Mouse (Mus musculus) midbrain, embryonic 14.5 days (tissue): ENCODE results near the gene Crybb3. TPM values are rescaled to one million over a fixed set of nuclear protein-coding genes. Genes with fewer than 3 reads are reported as not detected.
"Not testable (repeated sequence)": the region's sequence is repeated elsewhere in the genome, so short reads cannot be mapped to it uniquely, and the experiment has no call there.

Experiments used
- ATAC-seq: fragments of 200-750 bp; cut with Nextera tagmentation; 2 replicates; pipeline ENCODE4 v1.8.0; 2017; ENCODE audit warnings: moderate number of reproducible peaks, moderate library complexity; ENCODE audit not compliant: low FRiP score, low TSS enrichment
- DNase-seq: peaks from one replicate; pipeline ENCODE4 v3.0.0-alpha.2; 2015
- H3K27ac ChIP-seq: fragments of 300-500 bp; sonication (generic); replicated peaks from 2 replicates; pipeline ENCODE4 v1.5.1; 2014; ENCODE audit warnings: mild to moderate bottlenecking, low read depth, low read length, moderate library complexity
- H3K27me3 ChIP-seq: fragments of 300-500 bp; sonication (generic); 2 replicates; pipeline ENCODE4 v1.6.1; 2014; ENCODE audit warnings: low read length, control low read depth, mixed read lengths; ENCODE audit not compliant: control insufficient read depth, insufficient read depth
- H3K36me3 ChIP-seq: fragments of 300-500 bp; sonication (generic); 2 replicates; pipeline ENCODE4 v1.6.1; 2014; ENCODE audit warnings: low read length, control low read depth; ENCODE audit not compliant: control insufficient read depth, insufficient read depth
- H3K4me1 ChIP-seq: fragments of 300-500 bp; sonication (generic); 2 replicates; pipeline ENCODE4 v1.6.1; 2014; ENCODE audit warnings: mild to moderate bottlenecking, antibody characterized with exemption, low read length, control low read depth; ENCODE audit not compliant: control insufficient read depth, insufficient read depth
- H3K4me2 ChIP-seq: fragments of 300-500 bp; sonication (generic); 2 replicates; pipeline ENCODE4 v1.6.1; 2014; ENCODE audit warnings: mild to moderate bottlenecking, low read length, moderate library complexity
- H3K4me3 ChIP-seq: fragments of 300-500 bp; sonication (generic); replicated peaks from 2 replicates; pipeline ENCODE4 v1.5.1; 2014; ENCODE audit warnings: low read depth, low read length
- H3K9ac ChIP-seq: fragments of 300-500 bp; sonication (generic); replicated peaks from 2 replicates; pipeline ENCODE4 v1.6.1; 2014; ENCODE audit warnings: mild to moderate bottlenecking, low read length, moderate library complexity
- H3K9me3 ChIP-seq: fragments of 300-500 bp; sonication (generic); 2 replicates; pipeline ENCODE4 v1.6.1; 2016; ENCODE audit warnings: low read length, control low read depth, mixed read lengths; ENCODE audit not compliant: control insufficient read depth
- WGBS: fragments of 180-500 bp; shearing (Covaris S2); extraction: QIAGEN DNeasy Blood & Tissue Kit; methylation state at CpG from one replicate; pipeline ENCODE4 v1.1.7; 2014; 5-methylcytosine and 5-hydroxymethylcytosine counted together
- polyA plus RNA-seq: library from polyadenylated mRNA; unstranded; fragments of >200 nt; fragmentation: Nextera tagmentation; extraction: Ambion mirVana; gene quantifications from 2 replicates; pipeline ENCODE4 v1.2.1, GENCODE M21; 2014

Crybb3 gene
- polyA plus RNA-seq, 1 experiment from 2014 or later = 0.70 TPM

GRCm38 (mm10) chr5:113119291-113119690, 37.9 kb upstream of the Crybb3 start:
- Histone ChIP-seq H3K4me2 (no peak overlapping the region), H3K27ac (no peak overlapping the region), H3K4me1 (peaks cover 12% of the 10 kb centered on the region; the same call in 1 of the 2 replicates), H3K9ac (no peak overlapping the region), H3K36me3 (no peaks in the 10 kb centered on the region), H3K9me3 (no peaks in the 10 kb centered on the region), H3K4me3 (no peak overlapping the region), H3K27me3 (no peaks in the 10 kb centered on the region)
- ATAC-seq (no peak), DNase-seq (no peak)
- 89% methylated on average over 9 of the region's 9 CpGs for WGBS

DNA sequence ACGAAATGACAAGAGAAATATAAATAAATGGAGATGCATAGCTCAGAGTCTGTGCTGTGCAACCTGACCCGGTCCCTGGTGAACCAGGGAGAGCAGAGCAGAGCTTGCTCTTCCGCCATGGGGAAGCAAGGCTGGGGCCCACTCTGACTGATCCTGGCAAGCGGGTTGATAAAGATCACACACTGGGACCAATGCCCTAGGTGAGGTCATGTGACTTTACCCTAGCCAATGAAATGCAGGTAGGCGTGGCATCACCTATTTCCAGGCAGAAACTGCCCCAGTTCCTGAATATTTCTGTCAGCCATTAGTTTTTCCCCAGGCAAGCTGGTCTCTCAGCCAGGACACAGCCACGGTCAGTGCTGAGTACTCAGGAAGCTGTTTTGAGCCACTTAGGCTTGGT, 37.3 kb upstream of the Crybb3 start:
- no peak overlapping the region for H3K4me3 ChIP-seq
- peaks cover 12% of the 10 kb centered on the region; the same call in 1 of the 2 replicates for H3K4me1 ChIP-seq
- DNase-seq (no peak), ATAC-seq (no peak)
- no peaks in the 10 kb centered on the region for H3K36me3 ChIP-seq
- WGBS = 58% methylated on average over 6 of the region's 6 CpGs
- no peak overlapping the region for H3K4me2 ChIP-seq
- no peak overlapping the region for H3K9ac ChIP-seq
- no peaks in the 10 kb centered on the region for H3K27me3 ChIP-seq
- no peaks in the 10 kb centered on the region for H3K9me3 ChIP-seq
- H3K27ac ChIP-seq = no peak overlapping the region

- WGBS = 81% methylated on average over 5 of the region's 5 CpGs
- Histone ChIP-seq H3K4me3 (no peak overlapping the region), H3K4me2 (no peak overlapping the region), H3K27me3 (no peaks in the 10 kb centered on the region), H3K9me3 (no peaks in the 10 kb centered on the region), H3K9ac (no peak overlapping the region), H3K27ac (no peak overlapping the region), H3K36me3 (no peaks in the 10 kb centered on the region), H3K4me1 (peaks cover 8% of the 10 kb centered on the region; the same call in 1 of the 2 replicates)
- no peak for ATAC-seq
- no peak for DNase-seq
Observed at GRCm38 (mm10) chr5:113117361-113117760, 36.0 kb upstream of the Crybb3 start.

- ATAC-seq = no peak
Observed at GRCm38 (mm10) chr5:113115896-113116295, 34.5 kb upstream of the Crybb3 start.

GRCm38 (mm10) chr5:113114264-113115225, 33.2 kb upstream of the Crybb3 start:
- ATAC-seq (no peak), DNase-seq (no peak)
- 63% methylated on average over 20 of the region's 20 CpGs for WGBS
- no peak overlapping the region for H3K27ac ChIP-seq
- no peaks in the 10 kb centered on the region for H3K9me3 ChIP-seq
- no peak overlapping the region for H3K4me3 ChIP-seq
- no peak overlapping the region for H3K4me2 ChIP-seq
- H3K36me3 ChIP-seq = no peaks in the 10 kb centered on the region
- H3K4me1 ChIP-seq = no peaks in the 10 kb centered on the region
- H3K27me3 ChIP-seq = no peaks in the 10 kb centered on the region
- H3K9ac ChIP-seq = no peak overlapping the region

More at GRCm38 (mm10) chr5:113115896-113116295, 34.5 kb upstream of the Crybb3 start:
- H3K36me3 ChIP-seq = no peaks in the 10 kb centered on the region
- WGBS = 72% methylated on average over 10 of the region's 10 CpGs
- H3K27ac ChIP-seq = no peak overlapping the region
- H3K27me3 ChIP-seq = no peaks in the 10 kb centered on the region
- no peaks in the 10 kb centered on the region for H3K9me3 ChIP-seq
- H3K4me1 ChIP-seq = peaks cover 2% of the 10 kb centered on the region; the same call in 1 of the 2 replicates
- H3K4me3 ChIP-seq = no peak overlapping the region
- DNase-seq = no peak
- no peak overlapping the region for H3K9ac ChIP-seq
- H3K4me2 ChIP-seq = no peak overlapping the region

- Histone ChIP-seq H3K27me3 (no peaks in the 10 kb centered on the region), H3K27ac (no peak overlapping the region), H3K9ac (no peak overlapping the region), H3K36me3 (no peaks in the 10 kb centered on the region), H3K9me3 (no peaks in the 10 kb centered on the region), H3K4me2 (no peak overlapping the region), H3K4me3 (no peak overlapping the region), H3K4me1 (no peaks in the 10 kb centered on the region)
- 61% methylated on average over 5 of the region's 5 CpGs for WGBS
- DNase-seq = no peak
- no peak for ATAC-seq
Observed at GRCm38 (mm10) chr5:113113120-113113519, 31.7 kb upstream of the Crybb3 start.

DNA sequence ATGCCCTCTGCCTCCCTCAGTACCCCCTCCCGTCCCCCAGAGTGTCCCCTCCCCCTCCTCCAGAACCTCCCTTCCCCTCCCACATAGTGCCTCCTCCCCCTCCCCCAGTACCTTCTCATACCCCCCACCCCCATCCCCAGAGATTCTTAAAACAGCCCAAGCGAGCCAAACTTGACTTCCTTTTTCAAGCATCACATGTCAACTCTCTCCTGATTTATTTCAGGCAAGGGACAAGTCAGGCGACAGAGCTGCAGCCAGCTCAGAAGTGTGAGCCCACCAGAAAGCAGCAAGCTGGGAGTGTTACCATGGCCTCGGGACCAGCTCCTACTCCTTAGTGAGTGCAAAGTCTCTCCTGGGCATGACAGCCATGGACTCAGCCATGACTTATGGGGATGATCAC, 30.0 kb upstream of the Crybb3 start:
- no peaks in the 10 kb centered on the region for H3K27me3 ChIP-seq
- H3K36me3 ChIP-seq = no peaks in the 10 kb centered on the region
- no peak for DNase-seq
- no peak overlapping the region for H3K9ac ChIP-seq
- no peak for ATAC-seq
- H3K4me1 ChIP-seq = no peaks in the 10 kb centered on the region
- no peak overlapping the region for H3K4me3 ChIP-seq
- no peaks in the 10 kb centered on the region for H3K9me3 ChIP-seq
- no peak overlapping the region for H3K27ac ChIP-seq
- no peak overlapping the region for H3K4me2 ChIP-seq
- WGBS = 27% methylated on average over 4 of the region's 4 CpGs

DNA sequence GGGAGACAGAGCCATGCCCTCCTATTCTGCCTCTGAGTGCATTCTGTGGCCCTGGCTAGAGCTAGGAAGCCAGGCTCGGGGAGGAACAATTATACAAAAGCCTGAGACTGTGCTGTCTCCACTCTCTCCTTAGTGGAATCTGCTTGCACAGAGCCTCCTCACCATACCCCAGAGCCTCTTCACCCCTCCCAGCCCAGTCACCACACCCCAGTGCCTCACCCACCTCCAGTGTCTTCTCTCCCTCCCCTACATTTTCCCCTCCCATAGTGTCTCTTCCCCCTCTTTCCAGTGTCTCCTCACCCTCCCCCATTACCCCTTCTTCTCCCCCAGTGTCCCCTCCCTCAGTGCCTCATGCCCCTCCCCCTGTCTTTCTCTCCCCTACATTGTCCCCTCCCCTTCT, 29.5 kb upstream of the Crybb3 start:
- Histone ChIP-seq H3K27me3 (no peaks in the 10 kb centered on the region), H3K4me1 (no peaks in the 10 kb centered on the region), H3K4me3 (no peak overlapping the region), H3K9ac (no peak overlapping the region; the same call in 1 of the 2 replicates), H3K27ac (peak overlapping the region; percentile 67), H3K36me3 (no peaks in the 10 kb centered on the region), H3K4me2 (no peak overlapping the region), H3K9me3 (no peaks in the 10 kb centered on the region)
- 8% methylated on average over 1 of the region's 1 CpGs for WGBS
- ATAC-seq (no peak), DNase-seq (peak; percentile 35)

GRCm38 (mm10) chr5:113109651-113110050, 28.3 kb upstream of the Crybb3 start:
- WGBS = 92% methylated on average over 2 of the region's 2 CpGs
- not testable (repeated sequence) for H3K9me3 ChIP-seq

More at GRCm38 (mm10) chr5:113109651-113110050, 28.3 kb upstream of the Crybb3 start:
- not testable (repeated sequence) for H3K4me1 ChIP-seq, DNase-seq, ATAC-seq, H3K27ac ChIP-seq, H3K27me3 ChIP-seq, H3K9ac ChIP-seq, H3K36me3 ChIP-seq, H3K4me2 ChIP-seq, H3K4me3 ChIP-seq
